Mouse (Mus musculus) heart, embryonic 11.5 days (tissue): ENCODE measurements around the gene Lgr6. TPM values are rescaled to one million over a fixed set of nuclear protein-coding genes. Genes with fewer than 3 reads are reported as not detected.
A peak's percentile ranks its signal among the peaks of the same experiment; 100 is the strongest.

Source experiments
- ATAC-seq: fragments of 200-750 bp; cut with Nextera tagmentation; replicated peaks from 2 replicates; pipeline ENCODE4 v1.8.0; 2017; ENCODE audit warnings: moderate library complexity; ENCODE audit not compliant: insufficient number of reproducible peaks, low FRiP score, low TSS enrichment
- H3K27ac ChIP-seq: fragments of 300-500 bp; sonication (generic); 2 replicates; pipeline ENCODE4 v1.5.1; 2014; ENCODE audit warnings: mild to moderate bottlenecking, low read depth, low read length
- H3K27me3 ChIP-seq: fragments of 300-500 bp; sonication (generic); 2 replicates; pipeline ENCODE4 v1.6.1; 2014; ENCODE audit warnings: mild to moderate bottlenecking, low read length, mixed read lengths; ENCODE audit not compliant: control insufficient read depth, insufficient read depth
- H3K36me3 ChIP-seq: fragments of 300-500 bp; sonication (generic); 2 replicates; pipeline ENCODE4 v1.6.1; 2014; ENCODE audit warnings: mild to moderate bottlenecking, low read length, moderate library complexity, mixed read lengths; ENCODE audit not compliant: control insufficient read depth, insufficient read depth
- H3K4me1 ChIP-seq: fragments of 300-500 bp; sonication (generic); 2 replicates; pipeline ENCODE4 v1.6.1; 2014; ENCODE audit warnings: low read length; ENCODE audit not compliant: control insufficient read depth, insufficient read depth
- H3K4me2 ChIP-seq: fragments of 300-500 bp; sonication (generic); 2 replicates; pipeline ENCODE4 v1.6.1; 2014; ENCODE audit warnings: mild to moderate bottlenecking, moderate library complexity
- H3K4me3 ChIP-seq: fragments of 300-500 bp; sonication (generic); 2 replicates; pipeline ENCODE4 v1.5.1; 2014; ENCODE audit warnings: low read depth, low read length
- H3K9ac ChIP-seq: fragments of 300-500 bp; sonication (generic); 2 replicates; pipeline ENCODE4 v1.6.1; 2014; ENCODE audit warnings: mild to moderate bottlenecking, low read depth, low read length, moderate library complexity
- H3K9me3 ChIP-seq: fragments of 300-500 bp; sonication (generic); replicated peaks from 2 replicates; pipeline ENCODE4 v1.6.1; 2016; ENCODE audit warnings: low read length; ENCODE audit not compliant: control insufficient read depth
- WGBS: fragments of 180-500 bp; shearing (Covaris S2); extraction: QIAGEN DNeasy Blood & Tissue Kit; methylation state at CpG from one replicate; pipeline ENCODE4 v1.1.7; 2014; ENCODE audit not compliant: insufficient replicate concordance; 5-methylcytosine and 5-hydroxymethylcytosine counted together
- polyA plus RNA-seq: library from polyadenylated mRNA; unstranded; fragments of >200 nt; fragmentation: Nextera tagmentation; extraction: Ambion mirVana; gene quantifications from 2 replicates; pipeline ENCODE4 v1.2.1, GENCODE M21; 2014

Lgr6 gene
- polyA plus RNA-seq, 1 experiment from 2014 or later: 1.4 TPM

DNA sequence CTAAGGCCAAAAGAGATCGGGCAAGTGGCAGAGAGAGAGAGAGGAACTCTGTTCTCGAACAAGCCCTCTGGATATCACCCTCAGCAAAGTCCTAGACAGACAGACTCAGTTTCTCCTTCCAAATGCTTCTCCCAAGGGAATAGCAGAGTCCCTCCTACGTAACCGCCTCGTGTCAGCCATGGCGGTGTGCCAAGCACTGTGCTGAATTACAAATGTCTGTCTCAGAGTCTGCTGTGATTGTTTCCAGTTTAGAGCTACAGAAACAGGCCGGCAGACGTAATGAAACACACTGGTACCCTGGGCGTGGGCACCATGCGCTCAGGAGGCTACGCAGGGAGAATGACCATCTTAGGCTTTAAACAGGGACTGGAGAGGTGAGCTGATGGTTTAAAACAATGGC, 8.8 kb downstream of the Lgr6 start:
- H3K4me1 ChIP-seq: peaks cover 18% of the 10 kb centered on the region
- H3K4me3 ChIP-seq: no peak overlapping the region
- H3K9me3 ChIP-seq: no peaks in the 10 kb centered on the region
- 76% methylated on average over 11 of the region's 11 CpGs for WGBS
- no peak overlapping the region for H3K9ac ChIP-seq
- no peak for ATAC-seq
- H3K27ac ChIP-seq: no peak overlapping the region
- H3K36me3 ChIP-seq: no peaks in the 10 kb centered on the region
- H3K4me2 ChIP-seq: no peak overlapping the region
- peaks cover 44% of the 10 kb centered on the region for H3K27me3 ChIP-seq

DNA sequence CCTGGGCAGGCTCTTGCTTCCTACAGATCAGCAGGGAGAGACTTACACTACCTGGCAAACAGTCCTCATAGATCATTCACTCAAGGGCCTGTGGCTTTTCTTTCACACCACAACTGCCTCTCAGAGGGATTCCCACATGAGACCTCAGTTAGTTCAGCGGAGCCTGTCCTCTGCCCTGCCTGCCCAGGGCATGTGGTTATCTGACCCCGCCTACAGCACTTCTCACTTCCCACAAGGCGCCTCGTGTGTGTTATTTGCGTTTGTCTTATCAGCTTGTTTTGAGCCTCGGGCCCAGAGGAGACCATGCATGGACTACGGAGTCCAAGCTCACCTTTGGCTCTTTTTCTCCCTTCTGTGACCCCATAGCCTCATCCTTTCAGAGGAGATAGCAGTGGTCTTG, 9.9 kb downstream of the Lgr6 start:
- Histone ChIP-seq H3K36me3 (no peaks in the 10 kb centered on the region), H3K9ac (peak overlapping the region; percentile 0; the same call in 1 of the 2 replicates), H3K27ac (no peak overlapping the region), H3K27me3 (peaks cover 41% of the 10 kb centered on the region), H3K4me3 (no peak overlapping the region), H3K4me1 (peaks cover 18% of the 10 kb centered on the region), H3K9me3 (no peaks in the 10 kb centered on the region), H3K4me2 (no peak overlapping the region)
- ATAC-seq: no peak
- WGBS: 5% methylated on average over 7 of the region's 7 CpGs

DNA sequence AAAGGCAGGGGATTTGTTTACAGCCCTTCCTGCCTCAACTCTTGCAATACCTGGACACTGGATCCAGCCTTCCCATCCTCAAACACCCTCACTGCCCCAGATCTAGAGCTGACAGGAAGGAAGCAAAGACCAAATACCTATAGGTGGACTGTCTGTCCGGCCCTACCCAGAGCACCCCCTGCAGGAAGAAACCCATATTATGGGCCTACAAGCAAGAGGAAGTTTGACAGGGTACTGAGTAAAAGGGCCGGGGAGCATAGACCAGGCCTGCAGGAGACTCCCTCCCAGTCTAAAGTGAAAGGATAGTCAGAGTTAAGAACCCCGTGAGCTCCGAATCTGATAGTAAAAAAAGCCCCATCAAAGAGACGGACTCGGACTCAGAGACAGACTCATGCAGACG, 10.4 kb downstream of the Lgr6 start:
- 40% methylated on average over 7 of the region's 7 CpGs for WGBS
- H3K9ac ChIP-seq: no peak overlapping the region
- H3K36me3 ChIP-seq: no peaks in the 10 kb centered on the region
- peaks cover 18% of the 10 kb centered on the region for H3K4me1 ChIP-seq
- H3K27ac ChIP-seq: no peak overlapping the region
- no peak for ATAC-seq
- no peak overlapping the region for H3K4me3 ChIP-seq
- peaks cover 43% of the 10 kb centered on the region for H3K27me3 ChIP-seq
- no peaks in the 10 kb centered on the region for H3K9me3 ChIP-seq
- no peak overlapping the region for H3K4me2 ChIP-seq

DNA sequence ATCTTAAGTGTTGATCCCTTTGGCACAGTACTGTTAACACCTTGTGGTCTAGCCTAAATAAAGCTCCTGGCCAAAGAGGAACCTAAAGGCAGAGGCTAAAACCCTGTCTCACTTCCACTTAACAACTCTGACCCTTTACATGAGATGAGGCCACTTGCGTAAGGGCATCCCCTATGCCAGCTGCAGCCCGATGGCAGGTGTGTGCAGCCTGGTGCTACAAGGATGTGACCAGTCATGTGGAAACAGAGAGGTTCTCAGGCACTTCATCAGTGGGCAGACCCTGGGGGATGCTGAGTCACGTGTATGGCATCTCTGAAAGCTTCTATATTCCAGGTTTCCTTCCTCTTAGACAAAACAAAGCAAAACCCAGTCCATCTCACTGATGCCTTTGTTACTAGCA, 14.2 kb downstream of the Lgr6 start:
- no peak for ATAC-seq

DNA sequence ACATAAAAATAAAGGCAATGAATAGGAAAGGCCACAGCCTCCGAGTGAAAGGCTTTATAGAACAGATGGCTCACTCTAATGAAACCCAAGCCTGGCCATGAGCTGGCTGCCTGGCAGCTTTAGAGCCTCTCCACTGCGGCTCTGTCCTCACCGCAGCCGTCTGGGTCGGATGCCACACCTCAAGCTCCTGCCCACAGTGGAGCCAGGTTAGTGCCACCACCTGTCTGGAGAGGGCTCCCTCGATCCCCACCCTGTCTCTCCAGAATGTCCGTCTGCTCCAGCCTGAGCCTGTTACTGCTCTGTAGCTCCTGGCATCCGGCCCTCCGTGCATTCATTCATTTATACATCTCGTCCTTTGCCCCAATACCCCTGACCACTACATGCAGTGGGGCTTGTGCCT, 15.4 kb downstream of the Lgr6 start:
- Histone ChIP-seq H3K36me3 (no peaks in the 10 kb centered on the region), H3K27ac (no peak overlapping the region), H3K4me2 (no peak overlapping the region), H3K4me1 (no peaks in the 10 kb centered on the region), H3K4me3 (no peak overlapping the region), H3K9me3 (no peaks in the 10 kb centered on the region), H3K27me3 (peaks cover 60% of the 10 kb centered on the region), H3K9ac (no peak overlapping the region)
- 73% methylated on average over 10 of the region's 10 CpGs for WGBS
- ATAC-seq: no peak

More for the DNA sequence above, 14.2 kb downstream of the Lgr6 start:
- Histone ChIP-seq H3K4me2 (no peak overlapping the region), H3K9me3 (no peaks in the 10 kb centered on the region), H3K27me3 (peaks cover 52% of the 10 kb centered on the region), H3K4me1 (peaks cover 12% of the 10 kb centered on the region), H3K9ac (no peak overlapping the region), H3K4me3 (no peak overlapping the region), H3K36me3 (no peaks in the 10 kb centered on the region), H3K27ac (no peak overlapping the region)
- WGBS: 60% methylated on average over 3 of the region's 3 CpGs

DNA sequence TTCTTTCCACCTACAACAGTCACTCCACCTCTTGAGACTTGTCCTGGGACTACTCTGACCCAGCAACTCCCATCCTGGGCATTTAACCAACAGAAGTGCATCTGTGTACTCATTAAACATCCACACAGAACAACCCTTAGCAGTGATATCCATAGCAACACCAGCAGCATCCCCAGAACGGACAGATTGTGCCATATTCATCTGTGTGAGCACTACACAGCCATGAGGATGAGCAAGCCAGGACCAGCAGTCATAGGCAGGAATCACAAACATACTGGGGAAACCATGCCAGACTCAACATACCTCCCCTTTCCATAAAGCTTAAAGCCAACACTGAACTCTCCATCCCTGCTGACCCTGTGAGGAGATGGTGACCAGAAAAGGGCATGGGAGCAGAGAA, 17.7 kb downstream of the Lgr6 start:
- no peaks in the 10 kb centered on the region for H3K9me3 ChIP-seq
- ATAC-seq: no peak
- H3K4me1 ChIP-seq: peaks cover 7% of the 10 kb centered on the region
- peaks cover 69% of the 10 kb centered on the region for H3K27me3 ChIP-seq
- no peak overlapping the region for H3K9ac ChIP-seq
- H3K4me2 ChIP-seq: no peak overlapping the region
- no peaks in the 10 kb centered on the region for H3K36me3 ChIP-seq
- H3K27ac ChIP-seq: no peak overlapping the region
- no peak overlapping the region for H3K4me3 ChIP-seq
- 78% methylated on average over 1 of the region's 1 CpGs for whole genome bisulfite sequencing

DNA sequence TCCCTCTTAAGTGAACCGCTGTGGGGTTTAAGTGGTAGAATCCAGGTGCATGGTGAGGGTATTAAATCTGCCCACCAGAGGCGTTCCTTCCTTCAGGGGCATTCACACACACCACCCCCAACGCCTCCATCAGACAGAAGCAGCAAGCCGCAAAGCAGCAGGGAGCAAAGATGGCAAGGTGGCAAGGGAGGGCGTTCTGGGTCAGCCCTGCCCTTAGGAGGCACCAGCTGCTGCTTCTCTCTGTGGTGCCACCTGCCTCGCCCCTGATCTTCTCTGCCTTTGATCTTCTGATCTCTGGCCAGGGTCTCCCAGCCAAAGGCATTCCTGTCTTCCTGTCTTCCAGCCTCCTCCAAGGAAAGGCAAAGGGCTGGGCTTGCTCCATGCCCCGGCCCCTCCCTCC, 19.1 kb downstream of the Lgr6 start:
- Histone ChIP-seq H3K9me3 (no peaks in the 10 kb centered on the region), H3K9ac (no peak overlapping the region), H3K36me3 (no peaks in the 10 kb centered on the region), H3K4me1 (peaks cover 7% of the 10 kb centered on the region), H3K27ac (no peak overlapping the region), H3K4me3 (no peak overlapping the region), H3K27me3 (peaks cover 71% of the 10 kb centered on the region), H3K4me2 (no peak overlapping the region)
- 37% methylated on average over 7 of the region's 7 CpGs for WGBS
- no peak for ATAC-seq

DNA sequence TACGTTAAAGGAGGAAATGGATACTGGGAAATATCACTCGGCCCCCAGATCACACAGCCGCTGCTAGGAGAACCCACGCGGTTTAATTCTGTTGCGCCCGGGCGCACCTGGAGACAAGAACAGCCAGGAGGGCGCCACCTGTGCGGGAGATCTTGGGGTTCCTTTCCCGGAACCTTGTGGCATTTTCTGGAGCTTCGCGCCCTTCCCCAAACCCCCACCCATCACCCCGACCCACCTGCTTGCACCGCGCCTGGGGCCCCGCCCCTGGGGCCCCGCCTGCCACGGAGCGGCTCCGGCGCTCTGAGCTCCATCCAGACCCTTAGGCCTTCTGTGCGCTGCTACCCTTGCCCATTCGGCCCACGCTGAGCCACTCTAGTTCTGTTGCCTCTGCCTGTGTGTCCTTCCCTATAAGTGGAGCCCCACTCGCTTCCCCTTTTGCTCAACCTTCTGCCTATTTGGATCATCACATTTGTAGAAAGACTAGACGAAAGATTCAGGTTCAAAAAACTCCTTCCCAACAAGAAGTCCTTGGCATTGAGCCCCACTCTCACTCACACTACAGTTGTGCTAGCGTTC, 19.7 kb downstream of the Lgr6 start:
- Histone ChIP-seq H3K36me3 (no peaks in the 10 kb centered on the region), H3K4me3 (no peak overlapping the region), H3K4me1 (peaks cover 7% of the 10 kb centered on the region), H3K9ac (no peak overlapping the region), H3K9me3 (no peaks in the 10 kb centered on the region), H3K27me3 (peaks cover 65% of the 10 kb centered on the region), H3K27ac (no peak overlapping the region), H3K4me2 (peak overlapping the region; percentile 11; the same call in 1 of the 2 replicates)
- 22% methylated on average over 27 of the region's 28 CpGs for WGBS
- no peak for ATAC-seq

DNA sequence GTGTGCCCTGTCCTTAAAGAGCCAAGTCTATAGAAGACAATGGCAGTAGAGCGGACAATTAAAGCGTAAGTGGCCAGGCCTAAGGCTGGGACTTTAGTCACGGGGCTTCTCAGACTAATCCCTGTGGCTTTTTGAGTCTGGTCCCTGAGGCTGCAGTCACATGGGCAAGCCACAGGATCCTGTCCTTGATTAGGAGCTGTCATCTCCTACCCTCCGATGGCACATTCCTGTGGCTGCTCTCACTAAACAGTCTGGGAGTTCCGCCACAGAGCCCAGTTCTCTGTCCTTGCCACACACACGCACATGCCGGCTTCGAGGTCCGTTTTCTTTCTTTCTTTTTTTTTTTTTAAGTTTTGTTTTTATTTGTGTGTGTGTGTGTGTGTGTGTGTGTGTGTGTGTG, 21.6 kb downstream of the Lgr6 start:
- H3K9me3 ChIP-seq: no peaks in the 10 kb centered on the region
- peaks cover 7% of the 10 kb centered on the region for H3K4me1 ChIP-seq
- peak overlapping the region; percentile 57; the same call in 1 of the 2 replicates for H3K27ac ChIP-seq
- peak; percentile 62; the same call in 1 of the 2 replicates for ATAC-seq
- 28% methylated on average over 9 of the region's 9 CpGs for WGBS
- H3K4me3 ChIP-seq: no peak overlapping the region
- H3K27me3 ChIP-seq: peaks cover 51% of the 10 kb centered on the region
- H3K9ac ChIP-seq: no peak overlapping the region
- H3K4me2 ChIP-seq: peak overlapping the region; percentile 20; the same call in 1 of the 2 replicates
- no peaks in the 10 kb centered on the region for H3K36me3 ChIP-seq
